Mouse (Mus musculus) lung, embryonic 15.5 days (tissue): ENCODE measurements around the gene Myzap. TPM values are rescaled to one million over a fixed set of nuclear protein-coding genes. Genes with fewer than 3 reads are reported as not detected.
A peak's percentile ranks its signal among the peaks of the same experiment; 100 is the strongest.

Source experiments
- ATAC-seq: fragments of 200-750 bp; cut with Nextera tagmentation; 2 replicates; pipeline ENCODE4 v1.8.0; 2017; ENCODE audit warnings: moderate number of reproducible peaks, borderline replicate concordance; ENCODE audit not compliant: low FRiP score, low TSS enrichment; ENCODE audit errors: extremely low read depth
- H3K27ac ChIP-seq: fragments of 300-500 bp; sonication (generic); 2 replicates; pipeline ENCODE4 v1.5.1; 2015; ENCODE audit warnings: moderate library complexity, mild to moderate bottlenecking, inconsistent platforms
- H3K27me3 ChIP-seq: fragments of 300-500 bp; sonication (generic); 2 replicates; pipeline ENCODE4 v1.6.1; 2015; ENCODE audit warnings: inconsistent platforms
- H3K36me3 ChIP-seq: fragments of 300-500 bp; sonication (generic); 2 replicates; pipeline ENCODE4 v1.6.1; 2015; ENCODE audit warnings: inconsistent platforms
- H3K4me1 ChIP-seq: fragments of 300-500 bp; sonication (generic); 2 replicates; pipeline ENCODE4 v1.6.1; 2015; ENCODE audit warnings: inconsistent platforms
- H3K4me2 ChIP-seq: fragments of 300-500 bp; sonication (generic); 2 replicates; pipeline ENCODE4 v1.6.1; 2015; ENCODE audit warnings: inconsistent platforms, mild to moderate bottlenecking, moderate library complexity
- H3K4me3 ChIP-seq: fragments of 300-500 bp; sonication (generic); 2 replicates; pipeline ENCODE4 v1.5.1; 2015; ENCODE audit warnings: mild to moderate bottlenecking, inconsistent platforms
- H3K9ac ChIP-seq: fragments of 300-500 bp; sonication (generic); 2 replicates; pipeline ENCODE4 v1.6.1; 2015; ENCODE audit warnings: inconsistent platforms
- H3K9me3 ChIP-seq: fragments of 300-500 bp; sonication (generic); 2 replicates; pipeline ENCODE4 v1.6.1; 2016; ENCODE audit warnings: inconsistent platforms
- WGBS: fragments of 180-500 bp; shearing (Covaris S2); methylation state at CpG from one replicate; pipeline ENCODE4 v1.1.7; 2015; 5-methylcytosine and 5-hydroxymethylcytosine counted together
- polyA plus RNA-seq: library from polyadenylated mRNA; unstranded; fragments of >200 nt; fragmentation: Nextera tagmentation; extraction: Ambion mirVana; gene quantifications from 2 replicates; pipeline ENCODE4 v1.2.1, GENCODE M21; 2015

The Myzap gene
- polyA plus RNA-seq, 1 experiment from 2014 or later: 56.7 TPM

DNA sequence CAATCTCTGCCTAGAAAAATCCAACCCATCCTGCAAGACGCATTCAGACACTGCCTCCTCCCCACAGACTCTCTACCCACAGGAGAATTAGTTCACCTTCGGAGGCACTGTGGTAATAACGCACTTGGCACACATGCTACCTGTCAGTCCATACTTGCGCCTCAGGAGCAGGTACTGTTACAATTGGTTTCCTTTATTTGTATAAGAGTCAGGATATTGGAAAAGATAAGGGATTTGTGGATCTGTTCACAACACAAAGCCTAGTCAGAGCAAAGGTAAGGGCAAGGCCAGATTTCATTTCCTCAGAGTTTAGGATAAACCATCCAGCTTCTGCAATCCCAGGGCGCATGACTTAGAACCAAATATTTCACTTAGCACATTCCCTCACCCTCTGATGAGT is 56.4 kb downstream of the Myzap start:
- ATAC-seq: no peak
- Histone ChIP-seq H3K27ac (no peak overlapping the region), H3K9ac (no peak overlapping the region), H3K9me3 (no peaks in the 10 kb centered on the region), H3K4me2 (no peak overlapping the region), H3K36me3 (no peaks in the 10 kb centered on the region), H3K27me3 (no peaks in the 10 kb centered on the region), H3K4me3 (no peak overlapping the region), H3K4me1 (no peaks in the 10 kb centered on the region)
- WGBS: 81% methylated on average over 5 of the region's 5 CpGs

DNA sequence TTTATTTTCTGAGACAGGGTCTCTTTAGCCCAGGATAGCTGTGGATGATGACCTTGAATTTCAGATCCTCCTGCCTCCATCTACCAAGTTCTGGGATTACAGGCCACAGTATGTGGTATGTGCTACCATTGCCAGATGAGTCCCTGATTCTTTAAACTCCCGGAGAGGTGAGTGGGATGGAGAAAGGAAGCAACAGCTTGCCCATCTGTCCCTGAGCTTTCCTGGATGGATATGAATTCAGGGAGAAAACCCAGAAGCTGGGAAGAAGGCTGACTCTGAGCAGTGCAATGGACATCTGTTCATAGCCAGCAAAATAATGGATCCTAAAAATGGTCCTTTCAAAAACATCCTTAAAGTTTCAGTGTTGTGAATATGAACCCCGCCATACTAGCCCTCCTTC is 57.1 kb downstream of the Myzap start:
- H3K4me2 ChIP-seq: no peak overlapping the region
- no peaks in the 10 kb centered on the region for H3K9me3 ChIP-seq
- H3K27ac ChIP-seq: no peak overlapping the region
- no peak overlapping the region for H3K9ac ChIP-seq
- no peak overlapping the region for H3K4me3 ChIP-seq
- H3K36me3 ChIP-seq: no peaks in the 10 kb centered on the region
- no peak for ATAC-seq
- 81% methylated on average over 2 of the region's 2 CpGs for WGBS
- H3K27me3 ChIP-seq: no peaks in the 10 kb centered on the region
- H3K4me1 ChIP-seq: no peaks in the 10 kb centered on the region

DNA sequence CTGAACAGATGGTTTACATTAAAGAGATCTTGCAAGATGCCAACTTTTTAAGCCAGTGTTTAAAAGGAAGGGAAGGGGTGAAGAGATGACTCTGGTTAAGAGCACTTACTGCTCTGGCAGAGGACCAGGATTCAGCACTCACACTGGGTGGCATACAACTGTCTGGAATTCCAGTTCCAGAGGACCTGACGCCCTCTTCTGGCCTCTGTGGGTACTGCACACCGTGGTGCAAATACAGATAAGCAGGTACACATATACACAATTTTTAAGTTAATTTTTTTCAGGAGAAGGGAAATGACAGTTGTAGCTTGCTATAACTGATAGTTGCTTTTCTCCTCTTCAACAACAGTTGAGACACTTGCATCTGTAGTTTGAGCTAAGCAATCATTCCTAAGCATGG is 62.2 kb downstream of the Myzap start:
- no peak overlapping the region for H3K27ac ChIP-seq
- WGBS: 61% methylated on average over 2 of the region's 2 CpGs
- no peaks in the 10 kb centered on the region for H3K27me3 ChIP-seq
- H3K9ac ChIP-seq: no peak overlapping the region
- ATAC-seq: no peak
- no peaks in the 10 kb centered on the region; the same call in 1 of the 2 replicates for H3K36me3 ChIP-seq
- H3K4me2 ChIP-seq: no peak overlapping the region
- no peaks in the 10 kb centered on the region for H3K9me3 ChIP-seq
- no peak overlapping the region for H3K4me3 ChIP-seq
- no peaks in the 10 kb centered on the region for H3K4me1 ChIP-seq

DNA sequence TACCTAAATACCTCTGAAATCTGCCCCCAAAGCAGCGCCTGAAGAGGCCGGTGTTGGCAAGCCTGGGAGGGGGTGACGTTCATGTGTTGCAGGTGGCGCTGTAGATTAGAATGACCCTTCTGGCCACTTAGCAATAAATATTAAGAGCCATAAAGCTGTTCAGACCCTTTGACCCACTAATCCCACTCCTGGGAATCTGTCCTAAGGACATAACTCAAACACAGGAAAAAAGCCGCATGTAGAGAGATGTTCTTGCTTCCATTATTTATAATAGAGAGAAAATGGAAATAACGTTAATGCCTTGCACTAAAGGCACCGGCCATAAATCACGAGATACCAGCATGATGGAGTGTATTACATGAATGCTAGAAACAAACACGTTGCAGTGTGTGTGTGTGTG is 64.7 kb downstream of the Myzap start:
- no peak for ATAC-seq

DNA sequence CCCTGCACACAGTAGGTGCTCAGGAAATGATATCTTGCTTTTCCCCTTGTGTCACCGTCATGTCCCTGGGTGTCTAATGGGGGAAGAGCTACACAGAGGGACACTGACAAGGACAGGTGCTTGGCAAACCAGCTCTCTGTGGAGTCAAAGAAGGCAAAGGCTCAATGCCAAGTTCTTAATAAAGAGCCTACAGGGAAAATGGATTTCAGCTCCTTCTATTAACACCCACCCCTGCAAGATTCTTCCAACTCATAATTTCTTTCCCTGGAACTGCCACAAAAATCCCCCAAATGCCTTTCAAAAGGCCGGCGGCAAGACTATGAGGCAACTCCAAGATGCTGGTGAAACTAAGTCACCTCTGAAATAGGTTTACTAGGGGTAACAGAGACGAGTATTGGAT is 68.3 kb downstream of the Myzap start:
- 85% methylated on average over 4 of the region's 4 CpGs for WGBS
- no peaks in the 10 kb centered on the region for H3K36me3 ChIP-seq

More for the DNA sequence above, 64.7 kb downstream of the Myzap start:
- H3K9me3 ChIP-seq: no peaks in the 10 kb centered on the region
- H3K27ac ChIP-seq: no peak overlapping the region
- H3K9ac ChIP-seq: no peak overlapping the region
- no peak overlapping the region for H3K4me3 ChIP-seq
- WGBS: 40% methylated on average over 9 of the region's 9 CpGs
- no peaks in the 10 kb centered on the region; the same call in 1 of the 2 replicates for H3K36me3 ChIP-seq
- no peaks in the 10 kb centered on the region for H3K4me1 ChIP-seq
- no peak overlapping the region for H3K4me2 ChIP-seq
- H3K27me3 ChIP-seq: no peaks in the 10 kb centered on the region

DNA sequence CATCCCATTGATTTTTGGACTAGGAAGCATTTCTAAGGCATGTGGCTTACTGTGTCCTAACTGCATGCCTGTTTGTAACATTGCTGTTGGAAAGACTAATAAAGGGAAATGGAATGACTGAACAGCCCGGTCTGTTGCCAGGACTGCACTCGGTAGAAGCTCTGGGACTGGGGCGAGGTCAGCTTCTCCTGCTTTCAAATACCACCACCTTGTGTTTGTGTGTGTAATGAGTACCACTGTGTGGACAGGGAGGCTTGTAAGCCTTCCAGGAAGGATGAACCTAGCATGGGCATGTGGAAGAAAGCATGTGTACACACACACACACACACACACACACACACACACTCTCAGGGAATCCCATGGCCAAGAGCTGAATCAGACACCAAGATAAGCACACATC is 72.3 kb downstream of the Myzap start:
- WGBS: 58% methylated on average over 3 of the region's 3 CpGs
- no peak for ATAC-seq
- H3K27me3 ChIP-seq: no peaks in the 10 kb centered on the region
- no peaks in the 10 kb centered on the region for H3K36me3 ChIP-seq
- no peaks in the 10 kb centered on the region for H3K4me1 ChIP-seq
- no peak overlapping the region for H3K9ac ChIP-seq
- no peak overlapping the region for H3K4me3 ChIP-seq
- no peaks in the 10 kb centered on the region for H3K9me3 ChIP-seq
- no peak overlapping the region for H3K27ac ChIP-seq
- H3K4me2 ChIP-seq: no peak overlapping the region

More for the DNA sequence above, 68.3 kb downstream of the Myzap start:
- Histone ChIP-seq H3K4me2 (no peak overlapping the region), H3K27ac (no peak overlapping the region), H3K9ac (no peak overlapping the region), H3K4me1 (no peaks in the 10 kb centered on the region), H3K4me3 (no peak overlapping the region), H3K27me3 (no peaks in the 10 kb centered on the region), H3K9me3 (no peaks in the 10 kb centered on the region)
- no peak for ATAC-seq

DNA sequence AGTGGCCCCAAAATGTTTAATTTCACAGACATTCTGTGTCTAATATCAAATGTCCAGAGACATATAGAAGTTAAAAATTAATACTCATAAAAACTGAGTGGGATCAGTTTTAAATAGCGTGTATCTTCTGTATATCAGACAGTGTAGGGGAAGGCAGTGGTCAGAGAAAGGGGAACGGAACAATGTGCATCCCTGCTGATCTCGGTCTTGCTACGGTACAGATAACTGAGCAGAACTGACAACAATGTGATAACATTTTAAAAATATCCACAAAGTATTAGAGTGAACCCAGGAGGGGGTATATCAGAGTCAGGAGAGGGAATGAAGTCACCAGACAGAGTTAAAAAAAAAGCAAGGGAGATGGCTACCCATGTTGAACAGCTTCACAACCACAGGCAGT is 74.7 kb downstream of the Myzap start:
- no peaks in the 10 kb centered on the region for H3K36me3 ChIP-seq
- H3K4me3 ChIP-seq: no peak overlapping the region
- no peaks in the 10 kb centered on the region for H3K27me3 ChIP-seq
- WGBS: 84% methylated on average over 4 of the region's 4 CpGs
- no peaks in the 10 kb centered on the region for H3K4me1 ChIP-seq
- no peak overlapping the region for H3K9ac ChIP-seq
- no peak overlapping the region for H3K27ac ChIP-seq
- no peak overlapping the region for H3K4me2 ChIP-seq
- no peaks in the 10 kb centered on the region for H3K9me3 ChIP-seq
- no peak for ATAC-seq

DNA sequence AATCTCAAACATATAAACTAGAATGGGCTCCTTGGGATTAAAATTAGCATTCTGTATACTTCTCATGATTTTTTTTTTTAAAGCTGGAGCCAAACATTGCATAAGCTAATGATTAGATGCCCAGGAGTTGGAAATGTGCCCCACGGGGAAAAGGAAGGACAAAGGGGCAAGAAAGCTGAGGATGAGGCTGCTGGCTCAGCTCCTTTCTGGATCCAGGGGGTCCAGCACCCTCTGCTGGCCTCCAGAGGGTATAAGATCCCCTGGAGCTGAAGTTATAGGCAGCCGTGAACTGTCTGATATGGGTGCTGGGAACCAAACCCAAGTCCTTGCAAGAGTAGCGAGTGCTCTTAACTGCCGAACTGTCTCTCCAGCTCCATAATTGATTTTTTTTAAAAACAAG is 76.3 kb downstream of the Myzap start:
- 91% methylated on average over 4 of the region's 4 CpGs for WGBS
- Histone ChIP-seq H3K27ac (no peak overlapping the region), H3K4me3 (no peak overlapping the region), H3K9me3 (no peaks in the 10 kb centered on the region), H3K4me2 (no peak overlapping the region), H3K4me1 (no peaks in the 10 kb centered on the region), H3K27me3 (no peaks in the 10 kb centered on the region), H3K9ac (no peak overlapping the region), H3K36me3 (no peaks in the 10 kb centered on the region)
- ATAC-seq: no peak

DNA sequence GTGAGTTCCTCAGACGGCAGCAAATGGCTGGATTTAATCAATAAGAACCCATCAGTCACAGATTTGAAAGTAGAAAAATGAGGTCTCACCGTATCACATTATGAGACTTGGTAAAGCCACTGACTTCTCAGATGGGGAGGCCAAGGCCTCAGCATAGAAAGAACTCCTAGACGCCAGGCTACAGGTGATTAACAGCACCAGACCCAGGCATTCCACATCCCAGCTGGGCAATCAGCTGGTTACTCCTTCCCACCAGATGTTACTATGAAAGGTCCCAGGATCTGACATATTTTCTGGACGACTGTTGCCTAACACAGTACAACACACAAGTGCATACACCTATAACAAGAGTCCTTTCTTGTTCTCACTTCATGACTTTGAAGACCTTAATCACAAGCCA is 78.6 kb downstream of the Myzap start:
- no peak overlapping the region for H3K27ac ChIP-seq
- H3K27me3 ChIP-seq: no peaks in the 10 kb centered on the region
- no peaks in the 10 kb centered on the region for H3K4me1 ChIP-seq
- H3K4me2 ChIP-seq: no peak overlapping the region
- no peaks in the 10 kb centered on the region for H3K9me3 ChIP-seq
- H3K9ac ChIP-seq: no peak overlapping the region
- no peak for ATAC-seq
- no peaks in the 10 kb centered on the region for H3K36me3 ChIP-seq
- H3K4me3 ChIP-seq: no peak overlapping the region
- 58% methylated on average over 4 of the region's 4 CpGs for WGBS

DNA sequence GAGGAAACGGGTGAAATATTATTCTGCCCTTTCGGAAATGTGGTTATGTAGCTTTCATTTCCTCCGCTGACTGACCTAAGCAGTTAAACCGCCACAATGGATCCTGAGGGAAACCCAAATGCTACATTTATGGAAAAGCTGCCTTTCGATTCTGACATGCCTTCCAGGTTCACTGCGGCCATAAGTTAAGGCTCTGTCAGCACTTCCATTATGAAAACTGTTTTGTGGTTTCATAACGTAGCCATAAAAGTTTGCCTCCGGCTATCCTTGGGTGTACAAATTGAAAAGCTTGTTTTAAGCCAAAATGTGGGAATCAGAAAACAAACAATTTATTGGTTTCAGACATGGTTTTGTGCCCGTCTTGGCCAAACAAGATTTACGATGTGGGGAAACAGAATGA is 79.3 kb downstream of the Myzap start:
- Histone ChIP-seq H3K4me1 (no peaks in the 10 kb centered on the region), H3K27ac (no peak overlapping the region), H3K4me3 (no peak overlapping the region), H3K27me3 (no peaks in the 10 kb centered on the region), H3K36me3 (no peaks in the 10 kb centered on the region), H3K9ac (no peak overlapping the region), H3K4me2 (no peak overlapping the region), H3K9me3 (no peaks in the 10 kb centered on the region)
- ATAC-seq: no peak
- 49% methylated on average over 10 of the region's 10 CpGs for WGBS

DNA sequence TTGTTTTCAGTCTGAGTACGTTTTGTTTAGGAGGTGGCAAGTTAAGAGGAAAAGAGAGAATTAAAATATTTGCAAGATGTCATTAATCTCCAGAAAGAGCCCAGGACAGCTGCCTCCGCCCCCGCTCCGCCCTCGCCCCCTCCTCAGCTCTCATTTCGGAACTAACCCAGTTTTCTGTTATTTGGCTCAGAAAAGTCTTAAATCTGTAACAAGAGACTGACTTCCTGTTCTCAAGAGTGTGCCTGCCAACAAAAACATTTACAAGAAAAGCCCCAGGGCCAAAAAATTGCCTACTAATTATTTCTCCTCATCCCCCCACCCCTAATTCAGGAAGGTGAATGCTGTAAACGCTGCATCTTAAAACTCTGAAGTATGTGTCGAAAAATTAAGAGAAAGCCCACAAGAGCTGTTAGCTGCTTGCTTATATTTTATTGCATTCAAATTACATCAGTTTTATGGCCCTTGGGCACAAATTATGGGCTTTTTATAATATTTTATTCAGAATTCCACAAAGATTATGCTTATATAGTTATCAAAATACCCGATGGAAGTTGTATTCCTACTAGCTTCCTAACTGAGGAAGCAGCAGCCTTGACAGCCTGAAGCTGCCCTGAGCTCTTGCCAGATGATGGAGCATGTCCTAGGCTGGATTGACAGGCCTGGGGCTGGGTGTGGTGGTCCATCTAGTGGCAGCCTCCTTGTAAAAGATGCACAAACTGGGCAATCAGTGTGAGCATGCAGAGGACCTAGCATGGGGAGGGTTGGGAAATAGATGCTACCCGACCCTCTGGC is 93.6 kb downstream of the Myzap start:
- Histone ChIP-seq H3K36me3 (no peaks in the 10 kb centered on the region), H3K4me2 (peak overlapping the region; percentile 13; the same call in 1 of the 2 replicates), H3K9ac (no peak overlapping the region), H3K9me3 (no peaks in the 10 kb centered on the region), H3K4me1 (peaks cover 5% of the 10 kb centered on the region; the same call in 1 of the 2 replicates), H3K27me3 (no peaks in the 10 kb centered on the region), H3K27ac (no peak overlapping the region; the same call in 1 of the 2 replicates), H3K4me3 (no peak overlapping the region)
- 41% methylated on average over 10 of the region's 10 CpGs for WGBS
- no peak for ATAC-seq

DNA sequence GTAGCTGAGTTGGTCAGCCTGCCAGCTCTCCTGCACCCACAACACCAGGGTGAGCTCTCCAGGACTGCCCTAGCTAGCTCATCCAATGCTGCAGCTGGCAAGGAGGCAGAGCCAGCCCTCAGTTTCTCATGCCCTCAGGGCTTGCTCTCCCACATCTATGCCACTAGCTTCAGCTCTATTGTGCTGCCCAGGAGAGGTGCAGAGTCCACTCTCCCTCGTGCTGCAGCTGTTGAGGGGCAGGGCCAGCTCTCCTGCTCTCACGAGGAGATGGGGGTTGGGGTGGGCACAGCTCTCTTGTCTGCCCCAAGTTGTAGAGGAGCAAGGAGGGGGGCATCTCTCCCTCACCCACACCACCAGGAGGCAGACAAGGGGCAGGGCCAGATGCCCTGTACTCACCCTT is 95.5 kb downstream of the Myzap start:
- Histone ChIP-seq H3K4me1 (peaks cover 11% of the 10 kb centered on the region; the same call in 1 of the 2 replicates), H3K36me3 (no peaks in the 10 kb centered on the region), H3K9ac (no peak overlapping the region), H3K4me3 (no peak overlapping the region), H3K9me3 (no peaks in the 10 kb centered on the region), H3K27me3 (no peaks in the 10 kb centered on the region), H3K4me2 (no peak overlapping the region), H3K27ac (no peak overlapping the region)
- ATAC-seq: no peak
- WGBS: 25% methylated on average over 2 of the region's 2 CpGs
